Mouse (Mus musculus): ENCODE measurements around the gene Gemin2. TPM values are rescaled to one million over a fixed set of nuclear protein-coding genes. Genes with fewer than 3 reads are reported as not detected.
"Not testable (repeated sequence)": the region's sequence is repeated elsewhere in the genome, so short reads cannot be mapped to it uniquely, and the experiment has no call there.

The Gemin2 gene
- polyA plus RNA-seq (2015; fragmentation: Nextera tagmentation; extraction: Ambion mirVana), result 15.5 and 15.9 TPM in 2 replicates

GRCm38 (mm10) chr12:59013234-59013633 is at the start of gene Gemin2:
Gemin2 (plus strand) TSS chr12:59013393.
- Histone ChIP-seq H3K4me2 (peak within 1 kb of the TSS; percentile 68), H3K27me3 (replicated peaks) (no peaks in the 10 kb centered on the region), H3K4me1 (peaks cover 26% of the 10 kb centered on the region), H3K36me3 (replicated peaks) (no peaks in the 10 kb centered on the region), H3K9ac (peak within 1 kb of the TSS; percentile 55), H3K27ac (peak within 1 kb of the TSS; percentile 75), H3K9me3 (no peaks in the 10 kb centered on the region), H3K4me3 (peak within 1 kb of the TSS; percentile 57)
- ATAC-seq (replicated peaks), result peak; percentile 76
- WGBS, result under 1% methylated on average over 28 of the region's 28 CpGs

GRCm38 (mm10) chr12:58964583-58964982 is 48.6 kb upstream of the Gemin2 start:
- Histone ChIP-seq H3K9me3 (no peaks in the 10 kb centered on the region), H3K27ac (no peak overlapping the region), H3K36me3 (replicated peaks) (peaks cover 33% of the 10 kb centered on the region), H3K9ac (no peak overlapping the region), H3K4me3 (no peak overlapping the region), H3K4me1 (no peaks in the 10 kb centered on the region), H3K4me2 (no peak overlapping the region), H3K27me3 (replicated peaks) (no peaks in the 10 kb centered on the region)
- ATAC-seq (replicated peaks), result peak; percentile 27; the same call in 1 of the 2 replicates
- 71% methylated on average over 4 of the region's 4 CpGs for WGBS

- no peaks in the 10 kb centered on the region for H3K4me1 ChIP-seq
- H3K9me3 ChIP-seq, result no peaks in the 10 kb centered on the region
- no peak overlapping the region for H3K9ac ChIP-seq
- ATAC-seq (replicated peaks), result no peak
- no peak overlapping the region for H3K4me2 ChIP-seq
- no peaks in the 10 kb centered on the region for H3K27me3 ChIP-seq (replicated peaks)
- H3K4me3 ChIP-seq, result no peak overlapping the region
- no peak overlapping the region for H3K27ac ChIP-seq
- H3K36me3 ChIP-seq (replicated peaks), result peaks cover 16% of the 10 kb centered on the region; the same call in 1 of the 2 replicates
- WGBS, result 76% methylated on average over 2 of the region's 2 CpGs
Observed at GRCm38 (mm10) chr12:58976966-58977365, 36.2 kb upstream of the Gemin2 start.

- not testable (repeated sequence) for H3K9me3 ChIP-seq; H3K27ac ChIP-seq; H3K4me3 ChIP-seq; H3K9ac ChIP-seq; ATAC-seq (replicated peaks); H3K27me3 ChIP-seq (replicated peaks); H3K4me1 ChIP-seq; H3K4me2 ChIP-seq
- 80% methylated on average over 6 of the region's 6 CpGs for WGBS
- peaks cover 30% of the 10 kb centered on the region for H3K36me3 ChIP-seq (replicated peaks)
Observed at GRCm38 (mm10) chr12:58981178-58981661, 32.0 kb upstream of the Gemin2 start.

- WGBS, result 99% methylated on average over 3 of the region's 3 CpGs
- Histone ChIP-seq H3K36me3 (replicated peaks) (peaks cover 37% of the 10 kb centered on the region), H3K9ac (no peak overlapping the region), H3K4me2 (no peak overlapping the region), H3K9me3 (no peaks in the 10 kb centered on the region), H3K27me3 (replicated peaks) (no peaks in the 10 kb centered on the region), H3K4me1 (no peaks in the 10 kb centered on the region), H3K4me3 (no peak overlapping the region), H3K27ac (no peak overlapping the region)
- no peak for ATAC-seq (replicated peaks)
Observed at GRCm38 (mm10) chr12:58985766-58986165, 27.4 kb upstream of the Gemin2 start.

GRCm38 (mm10) chr12:59010482-59010881 is 2.7 kb upstream of the Gemin2 start:
- Histone ChIP-seq H3K27me3 (replicated peaks) (no peaks in the 10 kb centered on the region), H3K9me3 (no peaks in the 10 kb centered on the region), H3K36me3 (replicated peaks) (peaks cover 8% of the 10 kb centered on the region; the same call in 1 of the 2 replicates), H3K9ac (no peak overlapping the region), H3K4me3 (peak overlapping the region; percentile 57), H3K4me1 (peaks cover 29% of the 10 kb centered on the region), H3K4me2 (peak overlapping the region; percentile 68), H3K27ac (no peak overlapping the region)
- 74% methylated on average over 2 of the region's 2 CpGs for WGBS
- ATAC-seq (replicated peaks), result no peak

- Histone ChIP-seq H3K27me3 (replicated peaks) (no peaks in the 10 kb centered on the region), H3K9me3 (no peaks in the 10 kb centered on the region), H3K4me2 (peak overlapping the region; percentile 68), H3K36me3 (replicated peaks) (no peaks in the 10 kb centered on the region; the same call in 1 of the 2 replicates), H3K4me1 (peaks cover 29% of the 10 kb centered on the region), H3K9ac (peak overlapping the region; percentile 68), H3K27ac (peak overlapping the region; percentile 87), H3K4me3 (peak overlapping the region; percentile 57)
- no peak; the same call in 1 of the 2 replicates for ATAC-seq (replicated peaks)
- WGBS, result 1% methylated on average over 25 of the region's 25 CpGs
Observed at GRCm38 (mm10) chr12:59011275-59011843, 1.8 kb upstream of the Gemin2 start.

GRCm38 (mm10) chr12:59011844-59012709 is 1.1 kb upstream of the Gemin2 start, which contains the start of gene Sec23a:
Sec23a (minus strand) TSS chr12:59012017.
- ATAC-seq (replicated peaks), result peak; percentile 97
- WGBS, result 1% methylated on average over 48 of the region's 48 CpGs
- Histone ChIP-seq H3K27me3 (replicated peaks) (no peaks in the 10 kb centered on the region), H3K9ac (peak within 1 kb of the TSS; percentile 68), H3K27ac (peak within 1 kb of the TSS; percentile 87), H3K4me2 (peak within 1 kb of the TSS; percentile 68), H3K9me3 (no peaks in the 10 kb centered on the region), H3K4me1 (peaks cover 29% of the 10 kb centered on the region), H3K36me3 (replicated peaks) (no peaks in the 10 kb centered on the region; the same call in 1 of the 2 replicates), H3K4me3 (peak within 1 kb of the TSS; percentile 57)

GRCm38 (mm10) chr12:59012710-59013091 is 492 bp upstream of the Gemin2 start:
- 2% methylated on average over 7 of the region's 7 CpGs for WGBS
- peak overlapping the region; percentile 75; the same call in 1 of the 2 replicates for H3K27ac ChIP-seq
- H3K4me3 ChIP-seq, result peak overlapping the region; percentile 57
- ATAC-seq (replicated peaks), result no peak
- H3K9me3 ChIP-seq, result no peaks in the 10 kb centered on the region
- peaks cover 28% of the 10 kb centered on the region for H3K4me1 ChIP-seq
- no peaks in the 10 kb centered on the region for H3K27me3 ChIP-seq (replicated peaks)
- peak overlapping the region; percentile 68 for H3K4me2 ChIP-seq
- H3K36me3 ChIP-seq (replicated peaks), result no peaks in the 10 kb centered on the region
- H3K9ac ChIP-seq, result peak overlapping the region; percentile 55

- peaks cover 3% of the 10 kb centered on the region; the same call in 1 of the 2 replicates for H3K36me3 ChIP-seq (replicated peaks)
- no peak overlapping the region for H3K9ac ChIP-seq
- WGBS, result 92% methylated on average over 8 of the region's 8 CpGs
- H3K4me1 ChIP-seq, result peaks cover 5% of the 10 kb centered on the region; the same call in 1 of the 2 replicates
- no peak overlapping the region for H3K27ac ChIP-seq
- no peaks in the 10 kb centered on the region for H3K27me3 ChIP-seq (replicated peaks)
- H3K9me3 ChIP-seq, result no peaks in the 10 kb centered on the region
- ATAC-seq (replicated peaks), result no peak
- no peak overlapping the region for H3K4me2 ChIP-seq
- H3K4me3 ChIP-seq, result no peak overlapping the region
Observed at GRCm38 (mm10) chr12:59017970-59018369, 4.8 kb downstream of the Gemin2 start.

GRCm38 (mm10) chr12:59019891-59020290 is 6.7 kb downstream of the Gemin2 start:
- H3K27ac ChIP-seq, result no peak overlapping the region
- H3K9me3 ChIP-seq, result no peaks in the 10 kb centered on the region
- no peaks in the 10 kb centered on the region for H3K27me3 ChIP-seq (replicated peaks)
- H3K4me1 ChIP-seq, result no peaks in the 10 kb centered on the region
- ATAC-seq (replicated peaks), result no peak
- 90% methylated on average over 2 of the region's 2 CpGs for WGBS
- H3K9ac ChIP-seq, result no peak overlapping the region
- H3K4me3 ChIP-seq, result no peak overlapping the region
- H3K4me2 ChIP-seq, result no peak overlapping the region
- H3K36me3 ChIP-seq (replicated peaks), result peaks cover 3% of the 10 kb centered on the region; the same call in 1 of the 2 replicates

- Histone ChIP-seq H3K27me3 (replicated peaks) (no peaks in the 10 kb centered on the region), H3K9ac (no peak overlapping the region), H3K9me3 (no peaks in the 10 kb centered on the region), H3K4me2 (no peak overlapping the region), H3K27ac (no peak overlapping the region), H3K36me3 (replicated peaks) (peaks cover 3% of the 10 kb centered on the region; the same call in 1 of the 2 replicates), H3K4me1 (no peaks in the 10 kb centered on the region), H3K4me3 (no peak overlapping the region)
- ATAC-seq (replicated peaks), result no peak
- WGBS, result 99% methylated on average over 4 of the region's 4 CpGs
Observed at GRCm38 (mm10) chr12:59021306-59021705, 8.1 kb downstream of the Gemin2 start.

Data from midbrain, embryonic 15.5 days (tissue).